Mouse (Mus musculus): ENCODE data around the gene Cactin. TPM values are rescaled to one million over a fixed set of nuclear protein-coding genes. Genes with fewer than 3 reads are reported as not detected.

Cactin gene
- polyA plus RNA-seq (2011; ENCODE audit: insufficient read depth, insufficient read length, low read depth, missing spikeins) = 17.5 and 18.2 TPM in 2 replicates

- TF ChIP-seq POLR2A (IDR thresholded peaks at IDR 0.05; ENCODE audit: insufficient read depth, low read length) = no peak
- TF ChIP-seq EP300 (IDR thresholded peaks at IDR 0.05; ENCODE audit: insufficient read depth, low read depth, low read length) = no peak
- TF ChIP-seq CTCF (IDR thresholded peaks at IDR 0.05; ENCODE audit: low read depth, low read length) = no peak
- H3K4me3 ChIP-seq (ENCODE audit: low read depth, low read length) = peak within 1 kb of the TSS; percentile 93
- H3K27me3 ChIP-seq (ENCODE audit: control insufficient read depth, insufficient read depth, low read length, poor library complexity, severe bottlenecking) = no peaks in the 10 kb centered on the region
- H3K4me1 ChIP-seq (ENCODE audit: control insufficient read depth, insufficient read depth, low read length) = no peaks in the 10 kb centered on the region
- H3K9me3 ChIP-seq (replicated peaks; ENCODE audit: control insufficient read depth, insufficient read depth, low read length, poor library complexity, severe bottlenecking) = no peaks in the 10 kb centered on the region
- H3K9ac ChIP-seq (ENCODE audit: low read depth, poor library complexity, severe bottlenecking) = peak within 1 kb of the TSS; percentile 92
- peaks cover 25% of the 10 kb centered on the region for H3K36me3 ChIP-seq (ENCODE audit: control insufficient read depth, insufficient read depth, low read length, poor library complexity, severe bottlenecking)
- peak within 1 kb of the TSS; percentile 75 for H3K27ac ChIP-seq (ENCODE audit: insufficient read depth, low read length)
Observed at GRCm38 (mm10) chr10:81320550-81321347, at the start of gene Cactin. TSS of gene Cactin (plus strand) at chr10:81321103.

- no peaks in the 10 kb centered on the region for H3K4me1 ChIP-seq (ENCODE audit: control insufficient read depth, insufficient read depth, low read length)
- no peak overlapping the region; the same call in 1 of the 2 replicates for H3K4me3 ChIP-seq (ENCODE audit: low read depth, low read length)
- H3K27me3 ChIP-seq (ENCODE audit: control insufficient read depth, insufficient read depth, low read length, poor library complexity, severe bottlenecking) = no peaks in the 10 kb centered on the region
- TF ChIP-seq CTCF (IDR thresholded peaks at IDR 0.05; ENCODE audit: low read depth, low read length) (no peak), EP300 (IDR thresholded peaks at IDR 0.05; ENCODE audit: insufficient read depth, low read depth, low read length) (no peak), POLR2A (IDR thresholded peaks at IDR 0.05; ENCODE audit: insufficient read depth, low read length) (no peak)
- H3K27ac ChIP-seq (ENCODE audit: insufficient read depth, low read length) = no peak overlapping the region
- H3K9me3 ChIP-seq (replicated peaks; ENCODE audit: control insufficient read depth, insufficient read depth, low read length, poor library complexity, severe bottlenecking) = no peaks in the 10 kb centered on the region
- 0 out of 2 replicates have a peak, but pooled peaks cover 3% of the 10 kb centered on the region for H3K36me3 ChIP-seq (ENCODE audit: control insufficient read depth, insufficient read depth, low read length, poor library complexity, severe bottlenecking)
- no peak overlapping the region for H3K9ac ChIP-seq (ENCODE audit: low read depth, poor library complexity, severe bottlenecking)
Observed at GRCm38 (mm10) chr10:81272356-81272755, 48.5 kb upstream of the Cactin start.

- H3K4me1 ChIP-seq (ENCODE audit: control insufficient read depth, insufficient read depth, low read length) = peaks cover 2% of the 10 kb centered on the region
- H3K36me3 ChIP-seq (ENCODE audit: control insufficient read depth, insufficient read depth, low read length, poor library complexity, severe bottlenecking) = 0 out of 2 replicates have a peak, but pooled peaks cover 3% of the 10 kb centered on the region
- H3K27me3 ChIP-seq (ENCODE audit: control insufficient read depth, insufficient read depth, low read length, poor library complexity, severe bottlenecking) = no peaks in the 10 kb centered on the region
- no peak overlapping the region for H3K9ac ChIP-seq (ENCODE audit: low read depth, poor library complexity, severe bottlenecking)
- no peaks in the 10 kb centered on the region for H3K9me3 ChIP-seq (replicated peaks; ENCODE audit: control insufficient read depth, insufficient read depth, low read length, poor library complexity, severe bottlenecking)
- no peak overlapping the region for H3K4me3 ChIP-seq (ENCODE audit: low read depth, low read length)
- TF ChIP-seq EP300 (IDR thresholded peaks at IDR 0.05; ENCODE audit: insufficient read depth, low read depth, low read length) = no peak
- no peak for TF ChIP-seq POLR2A (IDR thresholded peaks at IDR 0.05; ENCODE audit: insufficient read depth, low read length)
- TF ChIP-seq CTCF (IDR thresholded peaks at IDR 0.05; ENCODE audit: low read depth, low read length) = no peak
- no peak overlapping the region for H3K27ac ChIP-seq (ENCODE audit: insufficient read depth, low read length)
Observed at GRCm38 (mm10) chr10:81273842-81274241, 47.1 kb upstream of the Cactin start.

GRCm38 (mm10) chr10:81277676-81278075 is 43.2 kb upstream of the Cactin start:
- H3K9ac ChIP-seq (ENCODE audit: low read depth, poor library complexity, severe bottlenecking) = peak overlapping the region; percentile 29; the same call in 1 of the 2 replicates
- no peaks in the 10 kb centered on the region for H3K9me3 ChIP-seq (replicated peaks; ENCODE audit: control insufficient read depth, insufficient read depth, low read length, poor library complexity, severe bottlenecking)
- no peak overlapping the region for H3K27ac ChIP-seq (ENCODE audit: insufficient read depth, low read length)
- H3K4me1 ChIP-seq (ENCODE audit: control insufficient read depth, insufficient read depth, low read length) = peaks cover 4% of the 10 kb centered on the region
- no peaks in the 10 kb centered on the region for H3K27me3 ChIP-seq (ENCODE audit: control insufficient read depth, insufficient read depth, low read length, poor library complexity, severe bottlenecking)
- peak overlapping the region; percentile 7 for H3K4me3 ChIP-seq (ENCODE audit: low read depth, low read length)
- H3K36me3 ChIP-seq (ENCODE audit: control insufficient read depth, insufficient read depth, low read length, poor library complexity, severe bottlenecking) = no peaks in the 10 kb centered on the region
- peak; percentile 49 for TF ChIP-seq CTCF (IDR thresholded peaks at IDR 0.05; ENCODE audit: low read depth, low read length)
- no peak for TF ChIP-seq POLR2A (IDR thresholded peaks at IDR 0.05; ENCODE audit: insufficient read depth, low read length)

GRCm38 (mm10) chr10:81279496-81279895 is 41.4 kb upstream of the Cactin start:
- Histone ChIP-seq H3K27ac (ENCODE audit: insufficient read depth, low read length) (peak overlapping the region; percentile 42), H3K36me3 (ENCODE audit: control insufficient read depth, insufficient read depth, low read length, poor library complexity, severe bottlenecking) (no peaks in the 10 kb centered on the region), H3K9me3 (replicated peaks; ENCODE audit: control insufficient read depth, insufficient read depth, low read length, poor library complexity, severe bottlenecking) (no peaks in the 10 kb centered on the region), H3K27me3 (ENCODE audit: control insufficient read depth, insufficient read depth, low read length, poor library complexity, severe bottlenecking) (no peaks in the 10 kb centered on the region), H3K4me1 (ENCODE audit: control insufficient read depth, insufficient read depth, low read length) (peaks cover 8% of the 10 kb centered on the region), H3K9ac (ENCODE audit: low read depth, poor library complexity, severe bottlenecking) (no peak overlapping the region), H3K4me3 (ENCODE audit: low read depth, low read length) (peak overlapping the region; percentile 26)
- TF ChIP-seq CTCF (IDR thresholded peaks at IDR 0.05; ENCODE audit: low read depth, low read length) (no peak), EP300 (IDR thresholded peaks at IDR 0.05; ENCODE audit: insufficient read depth, low read depth, low read length) (peak; percentile 44; the same call in 1 of the 2 replicates)

DNA sequence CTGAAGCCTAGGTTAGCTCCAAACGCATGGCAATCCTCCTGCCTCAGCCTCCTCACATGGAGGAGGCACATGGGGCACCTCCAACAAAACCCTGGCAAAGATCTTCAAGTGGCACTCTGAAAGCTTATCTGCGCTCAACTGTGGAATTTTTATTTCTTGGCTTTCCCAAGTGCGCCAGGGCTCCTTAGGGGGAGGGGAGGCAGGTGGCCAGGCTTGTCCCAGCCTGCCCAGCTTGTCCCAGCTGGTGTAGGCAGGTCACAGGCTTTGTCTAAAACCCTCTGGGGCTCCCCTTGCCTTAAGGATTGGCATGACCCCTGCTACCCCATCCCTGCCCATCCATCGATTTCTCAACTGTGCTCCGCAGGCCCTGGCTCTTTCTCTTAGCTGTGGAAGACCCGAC is 36.7 kb upstream of the Cactin start:
- TF ChIP-seq CTCF (IDR thresholded peaks at IDR 0.05; ENCODE audit: low read depth, low read length) = no peak
- no peak for TF ChIP-seq POLR2A (IDR thresholded peaks at IDR 0.05; ENCODE audit: insufficient read depth, low read length)
- peak overlapping the region; percentile 79 for H3K4me3 ChIP-seq (ENCODE audit: low read depth, low read length)
- no peaks in the 10 kb centered on the region for H3K9me3 ChIP-seq (replicated peaks; ENCODE audit: control insufficient read depth, insufficient read depth, low read length, poor library complexity, severe bottlenecking)
- no peaks in the 10 kb centered on the region for H3K27me3 ChIP-seq (ENCODE audit: control insufficient read depth, insufficient read depth, low read length, poor library complexity, severe bottlenecking)
- H3K27ac ChIP-seq (ENCODE audit: insufficient read depth, low read length) = peak overlapping the region; percentile 34
- H3K4me1 ChIP-seq (ENCODE audit: control insufficient read depth, insufficient read depth, low read length) = peaks cover 9% of the 10 kb centered on the region
- no peaks in the 10 kb centered on the region for H3K36me3 ChIP-seq (ENCODE audit: control insufficient read depth, insufficient read depth, low read length, poor library complexity, severe bottlenecking)
- H3K9ac ChIP-seq (ENCODE audit: low read depth, poor library complexity, severe bottlenecking) = peak overlapping the region; percentile 58

All from ES-Bruce4 (cell line).